Mouse (Mus musculus): Measurements from ENCODE around the gene Cacna1b. TPM values are rescaled to one million over a fixed set of nuclear protein-coding genes. Genes with fewer than 3 reads are reported as not detected.

Gene Cacna1b
- polyA plus RNA-seq, 1 experiment from 2014 or later, result 0.05 TPM

- DNase-seq (peak; percentile 60), ATAC-seq (ENCODE audit: insufficient read depth) (no peak)
- no peak overlapping the region for H3K9ac ChIP-seq
- H3K4me3 ChIP-seq (ENCODE audit: low read depth, low read length), result no peak overlapping the region
- H3K27me3 ChIP-seq (ENCODE audit: insufficient read depth, low read length), result 0 out of 2 replicates have a peak, but pooled peaks cover 3% of the 10 kb centered on the region
- H3K9me3 ChIP-seq (ENCODE audit: low read depth, low read length), result no peaks in the 10 kb centered on the region
- H3K4me2 ChIP-seq, result no peak overlapping the region
- WGBS, result 24% methylated on average over 3 of the region's 3 CpGs
- H3K36me3 ChIP-seq (ENCODE audit: insufficient read depth), result no peaks in the 10 kb centered on the region
- peak; percentile 61 for TF ChIP-seq CTCF (IDR thresholded peaks at IDR 0.05; ENCODE audit: low read depth)
- no peak overlapping the region for H3K27ac ChIP-seq (ENCODE audit: low read depth)
- no peaks in the 10 kb centered on the region for H3K4me1 ChIP-seq (ENCODE audit: insufficient read depth)
These were observed 188.3 kb downstream of the Cacna1b start for GRCm38 (mm10) chr2:24574616-24575015.

DNA sequence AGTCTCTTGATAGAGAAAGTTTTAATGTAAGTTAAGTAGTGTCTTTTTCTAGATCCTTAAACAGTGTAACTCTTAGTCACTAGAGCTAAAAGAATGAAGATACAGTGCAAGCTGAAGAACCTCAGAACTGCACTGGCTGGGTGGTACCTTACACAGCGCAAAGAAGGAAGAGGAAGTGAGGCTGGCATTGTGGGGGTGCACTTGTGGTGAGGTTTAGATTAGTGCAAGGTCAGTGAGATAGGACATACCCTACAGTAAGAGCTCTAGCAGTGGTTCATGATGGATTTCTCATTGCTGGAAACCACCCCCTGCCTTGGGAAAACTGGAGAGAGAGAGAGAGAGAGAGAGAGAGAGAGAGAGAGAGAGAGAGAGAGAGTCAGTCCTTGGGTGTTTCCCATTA lies 192.0 kb downstream of the Cacna1b start:
- no peak overlapping the region for H3K4me3 ChIP-seq (ENCODE audit: low read depth, low read length)
- H3K4me1 ChIP-seq (ENCODE audit: insufficient read depth), result no peaks in the 10 kb centered on the region
- no peaks in the 10 kb centered on the region for H3K9me3 ChIP-seq (ENCODE audit: low read depth, low read length)
- 59% methylated on average over 1 of the region's 1 CpGs for WGBS
- ATAC-seq (ENCODE audit: insufficient read depth) (no peak), DNase-seq (no peak)
- H3K36me3 ChIP-seq (ENCODE audit: insufficient read depth), result no peaks in the 10 kb centered on the region
- no peak overlapping the region for H3K9ac ChIP-seq
- H3K4me2 ChIP-seq, result no peak overlapping the region
- H3K27me3 ChIP-seq (ENCODE audit: insufficient read depth, low read length), result 0 out of 2 replicates have a peak, but pooled peaks cover under 1% of the 10 kb centered on the region
- no peak for TF ChIP-seq CTCF (IDR thresholded peaks at IDR 0.05; ENCODE audit: low read depth)
- no peak overlapping the region for H3K27ac ChIP-seq (ENCODE audit: low read depth)

DNA sequence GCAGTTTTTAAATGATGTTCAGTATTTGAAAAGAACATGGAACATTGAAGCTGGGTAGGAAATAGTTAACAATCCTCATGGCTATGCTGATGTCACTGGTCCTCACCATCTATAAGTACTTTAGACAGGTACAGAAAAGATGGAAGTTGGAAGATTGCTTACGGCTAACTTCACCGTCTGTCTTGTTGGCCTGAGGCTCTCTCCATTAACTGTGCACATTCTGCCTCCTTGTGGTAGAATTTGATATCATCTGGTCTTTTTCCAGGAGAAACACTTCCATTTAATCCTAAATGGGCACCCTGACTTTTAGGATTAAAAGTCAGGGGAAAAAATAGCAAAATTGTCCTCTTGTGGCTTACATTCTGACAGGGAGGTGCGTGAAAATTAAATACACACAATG lies 194.4 kb downstream of the Cacna1b start:
- DNase-seq (peak; percentile 86), ATAC-seq (ENCODE audit: insufficient read depth) (no peak)
- Histone ChIP-seq H3K4me1 (ENCODE audit: insufficient read depth) (no peaks in the 10 kb centered on the region), H3K36me3 (ENCODE audit: insufficient read depth) (no peaks in the 10 kb centered on the region), H3K9me3 (ENCODE audit: low read depth, low read length) (no peaks in the 10 kb centered on the region), H3K27ac (ENCODE audit: low read depth) (no peak overlapping the region), H3K4me3 (ENCODE audit: low read depth, low read length) (no peak overlapping the region), H3K9ac (no peak overlapping the region), H3K27me3 (ENCODE audit: insufficient read depth, low read length) (no peaks in the 10 kb centered on the region), H3K4me2 (no peak overlapping the region)
- 9% methylated on average over 3 of the region's 3 CpGs for WGBS
- peak; percentile 81 for TF ChIP-seq CTCF (IDR thresholded peaks at IDR 0.05; ENCODE audit: low read depth)

- Histone ChIP-seq H3K27me3 (ENCODE audit: insufficient read depth, low read length) (no peaks in the 10 kb centered on the region), H3K27ac (ENCODE audit: low read depth) (no peak overlapping the region), H3K36me3 (ENCODE audit: insufficient read depth) (no peaks in the 10 kb centered on the region), H3K4me1 (ENCODE audit: insufficient read depth) (no peaks in the 10 kb centered on the region), H3K4me2 (no peak overlapping the region), H3K9me3 (ENCODE audit: low read depth, low read length) (no peaks in the 10 kb centered on the region), H3K9ac (no peak overlapping the region), H3K4me3 (ENCODE audit: low read depth, low read length) (no peak overlapping the region)
- 64% methylated on average over 7 of the region's 7 CpGs for WGBS
- TF ChIP-seq CTCF (IDR thresholded peaks at IDR 0.05; ENCODE audit: low read depth), result no peak
- ATAC-seq (ENCODE audit: insufficient read depth) (no peak), DNase-seq (no peak)
These were observed 200.2 kb downstream of the Cacna1b start for GRCm38 (mm10) chr2:24562547-24563290.

- no peak for TF ChIP-seq CTCF (IDR thresholded peaks at IDR 0.05; ENCODE audit: low read depth)
- Histone ChIP-seq H3K4me1 (ENCODE audit: insufficient read depth) (no peaks in the 10 kb centered on the region), H3K4me3 (ENCODE audit: low read depth, low read length) (no peak overlapping the region), H3K36me3 (ENCODE audit: insufficient read depth) (no peaks in the 10 kb centered on the region), H3K9ac (no peak overlapping the region), H3K27ac (ENCODE audit: low read depth) (no peak overlapping the region), H3K27me3 (ENCODE audit: insufficient read depth, low read length) (no peaks in the 10 kb centered on the region), H3K9me3 (ENCODE audit: low read depth, low read length) (no peaks in the 10 kb centered on the region), H3K4me2 (no peak overlapping the region)
- ATAC-seq (ENCODE audit: insufficient read depth) (no peak), DNase-seq (no peak)
- 72% methylated on average over 6 of the region's 6 CpGs for WGBS
These were observed 201.0 kb downstream of the Cacna1b start for GRCm38 (mm10) chr2:24561946-24562345.

- Histone ChIP-seq H3K36me3 (ENCODE audit: insufficient read depth) (no peaks in the 10 kb centered on the region), H3K9ac (no peak overlapping the region), H3K4me2 (no peak overlapping the region), H3K9me3 (ENCODE audit: low read depth, low read length) (no peaks in the 10 kb centered on the region), H3K27me3 (ENCODE audit: insufficient read depth, low read length) (no peaks in the 10 kb centered on the region), H3K27ac (ENCODE audit: low read depth) (no peak overlapping the region), H3K4me3 (ENCODE audit: low read depth, low read length) (no peak overlapping the region), H3K4me1 (ENCODE audit: insufficient read depth) (no peaks in the 10 kb centered on the region)
- ATAC-seq (ENCODE audit: insufficient read depth) (no peak), DNase-seq (no peak)
- 53% methylated on average over 5 of the region's 5 CpGs for WGBS
- TF ChIP-seq CTCF (IDR thresholded peaks at IDR 0.05; ENCODE audit: low read depth), result no peak
These were observed 202.8 kb downstream of the Cacna1b start for GRCm38 (mm10) chr2:24560201-24560600.

- TF ChIP-seq CTCF (IDR thresholded peaks at IDR 0.05; ENCODE audit: low read depth), result no peak
- DNase-seq (no peak), ATAC-seq (ENCODE audit: insufficient read depth) (no peak)
- Histone ChIP-seq H3K27me3 (ENCODE audit: insufficient read depth, low read length) (no peaks in the 10 kb centered on the region), H3K4me3 (ENCODE audit: low read depth, low read length) (no peak overlapping the region), H3K9me3 (ENCODE audit: low read depth, low read length) (no peaks in the 10 kb centered on the region), H3K36me3 (ENCODE audit: insufficient read depth) (no peaks in the 10 kb centered on the region), H3K4me2 (no peak overlapping the region), H3K27ac (ENCODE audit: low read depth) (no peak overlapping the region), H3K4me1 (ENCODE audit: insufficient read depth) (peaks cover 5% of the 10 kb centered on the region), H3K9ac (no peak overlapping the region)
- WGBS, result 67% methylated on average over 6 of the region's 6 CpGs
These were observed 206.6 kb downstream of the Cacna1b start for GRCm38 (mm10) chr2:24556347-24556746.
